Mouse (Mus musculus): ENCODE measurements at regions not wholly inside any gene's neighbourhood (a gene's known extent, or its start where the extent isn't known, plus 50 kb on each side); places are given as distances from the start of the nearest gene placed in this dataset.
A peak's percentile ranks its signal among the peaks of the same experiment; 100 is the strongest.

DNA sequence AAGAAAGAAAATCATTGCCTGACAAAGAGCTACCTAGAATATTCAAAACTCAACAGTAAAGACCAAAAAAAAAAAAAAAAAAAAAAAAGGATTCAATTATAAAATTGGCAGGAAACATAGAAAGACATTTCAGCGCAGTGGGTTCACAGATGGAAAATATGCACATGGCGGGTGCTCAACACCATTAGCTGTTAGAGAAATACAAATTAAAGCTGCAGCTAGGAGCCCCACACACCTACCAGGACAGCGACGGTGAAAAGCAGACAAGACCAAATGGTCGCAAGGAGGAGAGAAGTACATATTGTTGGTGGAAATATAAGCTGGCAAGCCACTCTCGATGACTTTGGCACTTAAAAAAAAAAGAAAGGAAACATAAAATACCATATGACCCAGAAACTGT lies 183.6 kb upstream of the Rad23b start:
- Histone ChIP-seq H3K4me2 (replicated peaks) (no peak overlapping the region), H3K9me3 (no peaks in the 10 kb centered on the region), H3K4me3 (no peak overlapping the region), H3K4me1 (0 out of 2 replicates have a peak, but pooled peaks cover 7% of the 10 kb centered on the region), H3K36me3 (no peaks in the 10 kb centered on the region), H3K27me3 (no peaks in the 10 kb centered on the region), H3K27ac (no peak overlapping the region), H3K9ac (no peak overlapping the region)
- ATAC-seq (ENCODE audit: insufficient number of reproducible peaks, insufficient read depth, low FRiP score, low TSS enrichment): no peak
- 94% methylated on average over 6 of the region's 6 CpGs for WGBS

DNA sequence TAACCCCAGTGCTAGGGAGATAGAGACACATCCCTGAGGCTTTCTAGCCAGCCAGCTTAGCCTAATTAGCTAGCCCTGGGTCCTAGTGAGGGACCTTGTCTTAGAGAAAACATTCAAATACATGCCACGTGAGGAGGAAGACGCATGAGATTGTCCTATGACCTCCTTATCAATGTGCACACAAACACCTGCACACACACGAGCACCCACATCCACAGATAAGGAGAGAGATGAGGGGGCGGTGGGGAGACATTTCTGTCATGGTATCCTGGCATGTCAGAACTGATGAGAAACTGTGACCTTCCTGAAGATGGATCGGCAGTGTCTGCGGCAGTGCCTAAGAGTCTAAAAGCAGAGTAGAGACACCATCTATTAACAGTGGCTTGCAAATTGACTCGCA lies 180.8 kb upstream of the Rad23b start:
- no peak for ATAC-seq (ENCODE audit: insufficient number of reproducible peaks, insufficient read depth, low FRiP score, low TSS enrichment)
- no peaks in the 10 kb centered on the region for H3K9me3 ChIP-seq
- 0 out of 2 replicates have a peak, but pooled peaks cover 7% of the 10 kb centered on the region for H3K4me1 ChIP-seq
- H3K9ac ChIP-seq: no peak overlapping the region
- no peak overlapping the region for H3K27ac ChIP-seq
- H3K4me3 ChIP-seq: no peak overlapping the region
- H3K4me2 ChIP-seq (replicated peaks): no peak overlapping the region
- H3K36me3 ChIP-seq: no peaks in the 10 kb centered on the region
- no peaks in the 10 kb centered on the region for H3K27me3 ChIP-seq
- WGBS: 77% methylated on average over 7 of the region's 7 CpGs

DNA sequence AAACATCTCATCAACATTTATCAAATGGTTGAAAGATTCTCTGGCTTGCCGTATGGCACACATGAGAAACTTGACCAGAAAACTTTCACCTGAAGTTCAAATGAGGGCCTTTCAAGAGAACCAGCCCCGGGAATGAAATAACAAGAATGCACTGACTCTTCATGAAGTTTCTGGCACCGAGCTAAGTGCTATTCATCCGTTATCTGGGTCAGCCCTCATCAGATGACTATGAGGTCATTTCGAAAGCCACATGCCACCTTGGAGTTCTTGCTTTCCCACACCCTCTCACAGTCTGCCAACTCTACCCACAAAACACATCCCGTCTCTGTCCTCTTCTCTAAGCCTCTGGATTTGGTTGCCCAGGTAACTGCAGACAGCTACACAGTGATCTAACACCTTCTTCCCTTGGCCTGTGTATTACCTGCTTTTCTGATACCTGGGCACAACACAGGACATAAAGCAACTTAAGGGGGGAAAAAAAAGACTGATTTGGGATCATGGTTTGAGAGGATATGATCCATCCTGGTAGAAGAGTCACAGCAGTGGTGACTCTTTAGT lies 177.4 kb upstream of the Rad23b start:
- 86% methylated on average over 6 of the region's 6 CpGs for WGBS

DNA sequence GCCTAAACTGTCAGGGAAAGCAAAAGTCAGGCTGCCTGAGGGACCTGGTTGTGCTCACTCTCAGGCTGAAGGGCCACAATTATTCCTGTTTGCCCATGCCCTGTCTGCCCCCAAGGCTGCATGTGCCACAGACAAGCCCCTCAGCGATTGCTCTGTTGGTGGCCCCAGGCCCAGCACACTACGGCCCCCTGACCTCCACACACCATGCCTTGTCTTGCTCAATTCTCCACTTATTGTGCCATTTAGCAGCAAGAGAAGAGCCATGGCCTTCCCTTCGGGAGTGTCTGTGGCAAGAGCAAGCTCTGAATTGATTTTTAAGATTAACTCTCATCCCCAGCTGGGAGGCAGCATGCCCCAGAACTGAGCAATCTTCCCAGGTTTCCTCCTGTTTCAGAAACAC lies 173.8 kb upstream of the Rad23b start:
- Histone ChIP-seq H3K4me3 (no peak overlapping the region), H3K27ac (no peak overlapping the region), H3K27me3 (no peaks in the 10 kb centered on the region), H3K9me3 (no peaks in the 10 kb centered on the region), H3K4me2 (replicated peaks) (no peak overlapping the region), H3K9ac (no peak overlapping the region), H3K4me1 (no peaks in the 10 kb centered on the region), H3K36me3 (no peaks in the 10 kb centered on the region)
- 58% methylated on average over 3 of the region's 3 CpGs for WGBS
- no peak for ATAC-seq (ENCODE audit: insufficient number of reproducible peaks, insufficient read depth, low FRiP score, low TSS enrichment)

More for the DNA sequence above, 177.4 kb upstream of the Rad23b start:
- no peaks in the 10 kb centered on the region for H3K36me3 ChIP-seq
- H3K9me3 ChIP-seq: no peaks in the 10 kb centered on the region
- ATAC-seq (ENCODE audit: insufficient number of reproducible peaks, insufficient read depth, low FRiP score, low TSS enrichment): no peak
- 0 out of 2 replicates have a peak, but pooled peaks cover 7% of the 10 kb centered on the region for H3K4me1 ChIP-seq
- H3K9ac ChIP-seq: no peak overlapping the region
- H3K27ac ChIP-seq: no peak overlapping the region
- no peak overlapping the region for H3K4me2 ChIP-seq (replicated peaks)
- H3K4me3 ChIP-seq: no peak overlapping the region
- no peaks in the 10 kb centered on the region for H3K27me3 ChIP-seq

GRCm38 (mm10) chr4:55179456-55179855 lies 170.4 kb upstream of the Rad23b start:
- Histone ChIP-seq H3K4me3 (no peak overlapping the region), H3K9ac (no peak overlapping the region), H3K27me3 (no peaks in the 10 kb centered on the region), H3K9me3 (no peaks in the 10 kb centered on the region), H3K4me1 (no peaks in the 10 kb centered on the region), H3K4me2 (replicated peaks) (no peak overlapping the region), H3K27ac (no peak overlapping the region), H3K36me3 (no peaks in the 10 kb centered on the region)
- ATAC-seq (ENCODE audit: insufficient number of reproducible peaks, insufficient read depth, low FRiP score, low TSS enrichment): no peak; the same call in 1 of the 2 replicates
- 63% methylated on average over 2 of the region's 2 CpGs for WGBS

- Histone ChIP-seq H3K9me3 (no peaks in the 10 kb centered on the region), H3K9ac (no peak overlapping the region), H3K4me1 (no peaks in the 10 kb centered on the region), H3K27ac (no peak overlapping the region), H3K4me3 (no peak overlapping the region), H3K4me2 (replicated peaks) (no peak overlapping the region), H3K27me3 (no peaks in the 10 kb centered on the region), H3K36me3 (no peaks in the 10 kb centered on the region)
- ATAC-seq (ENCODE audit: insufficient number of reproducible peaks, insufficient read depth, low FRiP score, low TSS enrichment): no peak
- WGBS: 75% methylated on average over 3 of the region's 3 CpGs
Measured at GRCm38 (mm10) chr4:55183519-55183918, 166.3 kb upstream of the Rad23b start.

DNA sequence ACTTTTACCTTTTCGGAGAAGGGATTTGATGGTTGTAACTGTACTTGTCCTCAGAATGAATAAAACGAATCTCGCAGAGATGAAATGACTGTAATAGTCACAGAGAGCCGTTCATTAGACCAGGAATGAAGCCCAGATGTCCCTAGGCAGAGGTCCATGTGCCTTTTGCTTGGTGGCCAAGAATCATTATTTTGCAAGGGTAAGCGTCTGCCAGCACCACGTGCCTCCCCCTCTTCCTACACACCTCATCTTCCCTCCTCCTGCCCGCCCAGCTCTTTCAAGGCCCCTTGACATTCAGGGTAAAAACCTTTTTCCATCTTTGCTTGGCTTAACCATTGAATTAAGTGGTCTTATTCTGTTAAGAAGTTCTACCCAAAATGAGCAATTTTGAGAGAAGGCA lies 161.1 kb upstream of the Rad23b start:
- Histone ChIP-seq H3K27ac (no peak overlapping the region), H3K9me3 (no peaks in the 10 kb centered on the region), H3K4me1 (no peaks in the 10 kb centered on the region), H3K27me3 (no peaks in the 10 kb centered on the region), H3K4me3 (no peak overlapping the region), H3K36me3 (no peaks in the 10 kb centered on the region), H3K9ac (no peak overlapping the region), H3K4me2 (replicated peaks) (no peak overlapping the region)
- ATAC-seq (ENCODE audit: insufficient number of reproducible peaks, insufficient read depth, low FRiP score, low TSS enrichment): no peak
- 85% methylated on average over 7 of the region's 7 CpGs for WGBS

GRCm38 (mm10) chr4:55190586-55190985 lies 159.3 kb upstream of the Rad23b start:
- no peak for ATAC-seq (ENCODE audit: insufficient number of reproducible peaks, insufficient read depth, low FRiP score, low TSS enrichment)
- no peak overlapping the region for H3K9ac ChIP-seq
- no peak overlapping the region for H3K4me3 ChIP-seq
- H3K9me3 ChIP-seq: no peaks in the 10 kb centered on the region
- H3K4me1 ChIP-seq: no peaks in the 10 kb centered on the region
- WGBS: 87% methylated on average over 6 of the region's 6 CpGs
- H3K36me3 ChIP-seq: no peaks in the 10 kb centered on the region
- no peak overlapping the region for H3K27ac ChIP-seq
- H3K4me2 ChIP-seq (replicated peaks): no peak overlapping the region
- H3K27me3 ChIP-seq: no peaks in the 10 kb centered on the region

- no peak overlapping the region for H3K9ac ChIP-seq
- no peaks in the 10 kb centered on the region for H3K36me3 ChIP-seq
- no peaks in the 10 kb centered on the region for H3K9me3 ChIP-seq
- H3K4me3 ChIP-seq: no peak overlapping the region
- H3K27ac ChIP-seq: no peak overlapping the region
- WGBS: 96% methylated on average over 1 of the region's 1 CpGs
- ATAC-seq (ENCODE audit: insufficient number of reproducible peaks, insufficient read depth, low FRiP score, low TSS enrichment): no peak
- no peaks in the 10 kb centered on the region for H3K27me3 ChIP-seq
- no peak overlapping the region for H3K4me2 ChIP-seq (replicated peaks)
- no peaks in the 10 kb centered on the region for H3K4me1 ChIP-seq
Measured at GRCm38 (mm10) chr4:55194061-55194460, 155.8 kb upstream of the Rad23b start.

- Histone ChIP-seq H3K9ac (no peak overlapping the region), H3K4me1 (no peaks in the 10 kb centered on the region), H3K27me3 (no peaks in the 10 kb centered on the region), H3K27ac (no peak overlapping the region), H3K4me2 (replicated peaks) (no peak overlapping the region), H3K36me3 (no peaks in the 10 kb centered on the region), H3K9me3 (no peaks in the 10 kb centered on the region), H3K4me3 (no peak overlapping the region)
- ATAC-seq (ENCODE audit: insufficient number of reproducible peaks, insufficient read depth, low FRiP score, low TSS enrichment): no peak
- 86% methylated on average over 4 of the region's 4 CpGs for WGBS
Measured at GRCm38 (mm10) chr4:55194552-55194951, 155.3 kb upstream of the Rad23b start.

- ATAC-seq (ENCODE audit: insufficient number of reproducible peaks, insufficient read depth, low FRiP score, low TSS enrichment): 0 out of 2 replicates have a peak, but pooled peaks have one; percentile 67
- no peak overlapping the region for H3K4me3 ChIP-seq
- no peaks in the 10 kb centered on the region for H3K27me3 ChIP-seq
- peak overlapping the region; percentile 57; the same call in 1 of the 2 replicates for H3K27ac ChIP-seq
- H3K9ac ChIP-seq: no peak overlapping the region
- H3K4me2 ChIP-seq (replicated peaks): peak overlapping the region; percentile 36
- no peaks in the 10 kb centered on the region for H3K9me3 ChIP-seq
- no peaks in the 10 kb centered on the region for H3K36me3 ChIP-seq
- WGBS: 30% methylated on average over 20 of the region's 20 CpGs
- peaks cover 22% of the 10 kb centered on the region for H3K4me1 ChIP-seq
Measured at GRCm38 (mm10) chr4:55203731-55204710, 145.8 kb upstream of the Rad23b start.

DNA sequence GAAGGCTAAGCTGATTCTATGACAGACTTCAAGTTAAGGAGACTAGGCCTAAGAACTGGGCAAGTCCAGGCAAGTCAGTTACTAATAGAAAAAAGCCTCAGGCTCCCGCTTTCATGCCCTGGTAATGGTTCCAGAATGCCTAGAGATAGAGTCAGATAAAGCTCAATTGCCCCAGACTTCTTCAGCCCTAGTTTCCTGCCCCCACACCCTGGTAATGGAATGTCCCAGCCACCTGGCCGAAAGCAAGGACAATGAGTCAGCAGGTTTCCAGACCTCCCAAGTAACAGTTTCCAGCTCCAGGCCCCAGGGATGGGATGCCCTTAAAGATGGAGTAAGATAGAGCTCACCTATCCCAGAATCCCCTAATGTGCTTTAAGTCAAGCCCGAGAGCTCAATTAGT lies 143.6 kb upstream of the Rad23b start:
- no peak overlapping the region for H3K4me2 ChIP-seq (replicated peaks)
- no peaks in the 10 kb centered on the region for H3K36me3 ChIP-seq
- H3K9ac ChIP-seq: no peak overlapping the region
- H3K4me3 ChIP-seq: no peak overlapping the region
- H3K9me3 ChIP-seq: no peaks in the 10 kb centered on the region
- H3K27ac ChIP-seq: no peak overlapping the region
- ATAC-seq (ENCODE audit: insufficient number of reproducible peaks, insufficient read depth, low FRiP score, low TSS enrichment): no peak
- WGBS: 70% methylated on average over 3 of the region's 3 CpGs
- no peaks in the 10 kb centered on the region for H3K27me3 ChIP-seq
- peaks cover 23% of the 10 kb centered on the region for H3K4me1 ChIP-seq
